Mouse (Mus musculus) E14TG2a.4 (cell line): ENCODE results near the gene Gpr179.

ENCODE experiments used
- CTCF ChIP-seq: conservative IDR thresholded peaks from 2 replicates; pipeline ENCODE4 v1.5.1; 2014; ENCODE audit warnings: low read length
- NANOG ChIP-seq: IDR thresholded peaks from 2 replicates; pipeline ENCODE4 v1.6.1; 2014; ENCODE audit warnings: borderline replicate concordance, low read length, mixed read lengths

GRCm38 (mm10) chr11:97338977-97339315 is 12.9 kb downstream of the Gpr179 start:
- no peak for TF ChIP-seq CTCF
- no peak for TF ChIP-seq NANOG
